Comparison of ENCODE assay signal across 8 mouse cellular contexts in genomic region chrX:81071746-81072640, GRCm38 (mm10). TPM values are rescaled to one million over a fixed set of nuclear protein-coding genes. Genes with fewer than 3 reads are reported as not detected.
A peak's percentile ranks its signal among the peaks of the same experiment; 100 is the strongest.
DNase-seq lines count a peak whose midpoint lies in the region; ATAC-seq and TF ChIP-seq lines count a peak whose summit lies in the region.

No protein-coding gene starts in this region.

- peak overlapping the region; percentile 89 for H3K27ac ChIP-seq in embryonic facial prominence, embryonic 10.5 days (replicated peaks)
- H3K27ac ChIP-seq in hindbrain, embryonic 12.5 days: peak overlapping the region; percentile 78; the same call in 1 of the 2 replicates
- peak overlapping the region; percentile 66; the same call in 1 of the 2 replicates for H3K27ac ChIP-seq in midbrain, embryonic 14.5 days (replicated peaks; ENCODE audit: low read depth, low read length)
- H3K27ac ChIP-seq in thymus, adult 2 months (ENCODE audit: control insufficient read depth, insufficient read depth, low read length): no peak overlapping the region

- TF ChIP-seq POLR2A in lung, adult 2 months (IDR thresholded peaks at IDR 0.05; ENCODE audit: borderline replicate concordance, extremely low read depth, low read depth, low read length): no peak
- no peak for TF ChIP-seq POLR2A in thymus, adult 2 months (IDR thresholded peaks at IDR 0.05; ENCODE audit: control insufficient read depth, extremely low read depth, insufficient read depth, low read length, poor library complexity)

- peak overlapping the region; percentile 49 for H3K4me2 ChIP-seq in hindbrain, embryonic 12.5 days (replicated peaks)
- peak overlapping the region; percentile 50 for H3K4me2 ChIP-seq in midbrain, embryonic 14.5 days (ENCODE audit: low read length)

- H3K27me3 ChIP-seq in embryonic facial prominence, embryonic 10.5 days (replicated peaks; ENCODE audit: low read depth, poor library complexity, severe bottlenecking): no peaks in the 10 kb centered on the region
- H3K27me3 ChIP-seq in hindbrain, embryonic 12.5 days: no peaks in the 10 kb centered on the region
- no peaks in the 10 kb centered on the region for H3K27me3 ChIP-seq in midbrain, embryonic 14.5 days (ENCODE audit: control insufficient read depth, insufficient read depth, low read length)
- H3K27me3 ChIP-seq in thymus, adult 2 months (ENCODE audit: control insufficient read depth, insufficient read depth, low read length): no peaks in the 10 kb centered on the region

- no peak for TF ChIP-seq CTCF in lung, adult 2 months (IDR thresholded peaks at IDR 0.05; ENCODE audit: insufficient read depth, low read length)
- no peak for TF ChIP-seq CTCF in thymus, adult 2 months (IDR thresholded peaks at IDR 0.05; ENCODE audit: borderline replicate concordance, control insufficient read depth, extremely low read depth, insufficient read depth, low read length, poor library complexity)

- no peaks in the 10 kb centered on the region for H3K4me1 ChIP-seq in lung, adult 2 months (ENCODE audit: control insufficient read depth, insufficient read depth, low read length)
- H3K4me1 ChIP-seq in embryonic facial prominence, embryonic 10.5 days: no peaks in the 10 kb centered on the region
- no peaks in the 10 kb centered on the region for H3K4me1 ChIP-seq in hindbrain, embryonic 12.5 days
- 0 out of 2 replicates have a peak, but pooled peaks cover 5% of the 10 kb centered on the region for H3K4me1 ChIP-seq in midbrain, embryonic 14.5 days (ENCODE audit: control insufficient read depth, insufficient read depth, low read length)
- H3K4me1 ChIP-seq in thymus, adult 2 months (replicated peaks; ENCODE audit: control insufficient read depth, insufficient read depth, low read length): no peaks in the 10 kb centered on the region

- DNase-seq in lung, adult 2 months: no peak
- DNase-seq in lung, postnatal 14 days: no peak
- DNase-seq in embryonic facial prominence, embryonic 10.5 days (ENCODE audit: low spot score): peak; percentile 34
- DNase-seq in midbrain, embryonic 14.5 days: peak; percentile 45
- DNase-seq in thymus, adult 2 months: no peak
- no peak for DNase-seq in layer of hippocampus, adult 8-10 months (ENCODE audit: low spot score in 2 of 2)

- H3K9me3 ChIP-seq in embryonic facial prominence, embryonic 10.5 days: no peaks in the 10 kb centered on the region
- no peaks in the 10 kb centered on the region for H3K9me3 ChIP-seq in hindbrain, embryonic 12.5 days (replicated peaks)
- no peaks in the 10 kb centered on the region for H3K9me3 ChIP-seq in midbrain, embryonic 14.5 days (ENCODE audit: control insufficient read depth, low read length)

- peak overlapping the region; percentile 73 for H3K9ac ChIP-seq in hindbrain, embryonic 12.5 days
- H3K9ac ChIP-seq in midbrain, embryonic 14.5 days (replicated peaks; ENCODE audit: low read length): peak overlapping the region; percentile 71

- no peak for ATAC-seq in hindbrain, embryonic 12.5 days (ENCODE audit: low FRiP score)
- ATAC-seq in midbrain, embryonic 14.5 days (ENCODE audit: low FRiP score, low TSS enrichment): no peak
- ATAC-seq in erythroid progenitor cell, adult 5-6 weeks (replicated peaks; ENCODE audit: low FRiP score, poor library complexity, severe bottlenecking): no peak

- 10% methylated on average over 14 of the region's 14 CpGs for WGBS in lung, adult 2 months
- WGBS in embryonic facial prominence, embryonic 10.5 days: 12% methylated on average over 12 of the region's 14 CpGs
- 10% methylated on average over 11 of the region's 14 CpGs for WGBS in hindbrain, embryonic 12.5 days
- 14% methylated on average over 11 of the region's 14 CpGs for WGBS in midbrain, embryonic 14.5 days
- WGBS in thymus, adult 2 months: 11% methylated on average over 10 of the region's 14 CpGs

- no peaks in the 10 kb centered on the region for H3K36me3 ChIP-seq in embryonic facial prominence, embryonic 10.5 days (replicated peaks)
- no peaks in the 10 kb centered on the region for H3K36me3 ChIP-seq in hindbrain, embryonic 12.5 days
- no peaks in the 10 kb centered on the region for H3K36me3 ChIP-seq in midbrain, embryonic 14.5 days (ENCODE audit: control insufficient read depth, insufficient read depth, low read length)
- no peaks in the 10 kb centered on the region for H3K36me3 ChIP-seq in thymus, adult 2 months (ENCODE audit: control insufficient read depth, insufficient read depth, low read length)

- peak overlapping the region; percentile 68 for H3K4me3 ChIP-seq in lung, adult 2 months (replicated peaks; ENCODE audit: extremely low read depth, low read depth, low read length)
- H3K4me3 ChIP-seq in embryonic facial prominence, embryonic 10.5 days: peak overlapping the region; percentile 70
- peak overlapping the region; percentile 59 for H3K4me3 ChIP-seq in hindbrain, embryonic 12.5 days
- peak overlapping the region; percentile 59 for H3K4me3 ChIP-seq in midbrain, embryonic 14.5 days (replicated peaks; ENCODE audit: low read depth, low read length)
- H3K4me3 ChIP-seq in thymus, adult 2 months (ENCODE audit: control insufficient read depth, insufficient read depth, low read length): no peak overlapping the region

RNA-seq across cellular contexts. Expression of gene Tmem47, which starts 1.5 kb away (rescaled TPM):
- 14.7 and 15.8 TPM in 2 replicates for polyA plus RNA-seq in lung, adult 2 months (2012; rRNA removed)
- 34.7 and 38.0 TPM in 2 replicates for polyA plus RNA-seq in embryonic facial prominence, embryonic 10.5 days (2016; fragmentation: Nextera tagmentation; extraction: Ambion mirVana)
- polyA plus RNA-seq in hindbrain, embryonic 12.5 days (2016; fragmentation: Nextera tagmentation; extraction: Ambion mirVana): 30.9 and 35.3 TPM in 2 replicates
- polyA plus RNA-seq in midbrain, embryonic 14.5 days (2014; fragmentation: Nextera tagmentation; extraction: Ambion mirVana): 22.0 and 27.5 TPM in 2 replicates
- 1.5 and 1.6 TPM in 2 replicates for polyA plus RNA-seq in thymus, adult 2 months (2012; rRNA removed)
- total RNA-seq in layer of hippocampus, adult 8-10 months (2022): 100 to 1,000 TPM in 3 of 4 experiments, 10 to 100 TPM in 1; 90.7 to 107 (median 102) TPM
- total RNA-seq in erythroid progenitor cell, adult 5-6 weeks (2015; ENCODE audit: low replicate concordance): not detected in 2 replicates
- total RNA-seq in erythroid progenitor cell, adult 5-6 weeks (2017; ENCODE audit: low replicate concordance): not detected in 2 replicates

Comparison
In these comparisons a context has a peak if more than half of its experiments do, and no peak if none do; other contexts are left out.
1. DNase-seq: peak in embryonic facial prominence, embryonic 10.5 days (single experiment) and midbrain, embryonic 14.5 days (single experiment); none in lung, adult 2 months (single experiment), lung, postnatal 14 days (single experiment), thymus, adult 2 months (single experiment) and layer of hippocampus, adult 8-10 months (0 of 2).